Mouse (Mus musculus) left cerebral cortex, adult 2 months (tissue): ENCODE results near the gene Apol6. TPM values are rescaled to one million over a fixed set of nuclear protein-coding genes. Genes with fewer than 3 reads are reported as not detected.

Experiments used
- DNase-seq, 2 experiments: peaks; one replicate each; pipeline ENCODE4 v3.0.0; 2021 to 2022; ENCODE audit warnings: low spot score in 2 of 2, mixed read lengths in 1 of 2; ENCODE audit errors: extremely low spot score in 1 of 2
- H3K27ac ChIP-seq: fragments of 200-600 bp; 2 replicates; pipeline ENCODE4 v1.8.1; 2022
- H3K4me3 ChIP-seq: fragments of 200-600 bp; 2 replicates; pipeline ENCODE4 v1.8.1; 2022
- CTCF ChIP-seq: fragments of 200-600 bp; IDR thresholded peaks from 2 replicates; pipeline ENCODE4 v1.8.1; 2022; ENCODE audit warnings: antibody characterized with exemption, mild to moderate bottlenecking, moderate library complexity
- intact Hi-C: fragments of 180-260 bp; cut with DNase I; formaldehyde crosslinking; loops from one replicate; pipeline ENCODE4 v1.15.1; 2025
- long read RNA-seq, 2 experiments: library from polyadenylated mRNA; stranded (forward); transcript quantifications; one replicate each; pipeline ENCODE4 v2.0.0; 2021; ENCODE audit warnings: borderline mapping rate in 2 of 2
- total RNA-seq, 2 experiments: library from RNA; stranded (reverse); gene quantifications; 2 replicates each; pipeline ENCODE4 v1.2.3; 2021

Gene Apol6
- under 1 TPM in 1 of 2 experiments, not detected in 1; 0.19 TPM for total RNA-seq
- long read RNA-seq, experiment 1, result 0 reads
- long read RNA-seq, experiment 2, result 0 reads

DNA sequence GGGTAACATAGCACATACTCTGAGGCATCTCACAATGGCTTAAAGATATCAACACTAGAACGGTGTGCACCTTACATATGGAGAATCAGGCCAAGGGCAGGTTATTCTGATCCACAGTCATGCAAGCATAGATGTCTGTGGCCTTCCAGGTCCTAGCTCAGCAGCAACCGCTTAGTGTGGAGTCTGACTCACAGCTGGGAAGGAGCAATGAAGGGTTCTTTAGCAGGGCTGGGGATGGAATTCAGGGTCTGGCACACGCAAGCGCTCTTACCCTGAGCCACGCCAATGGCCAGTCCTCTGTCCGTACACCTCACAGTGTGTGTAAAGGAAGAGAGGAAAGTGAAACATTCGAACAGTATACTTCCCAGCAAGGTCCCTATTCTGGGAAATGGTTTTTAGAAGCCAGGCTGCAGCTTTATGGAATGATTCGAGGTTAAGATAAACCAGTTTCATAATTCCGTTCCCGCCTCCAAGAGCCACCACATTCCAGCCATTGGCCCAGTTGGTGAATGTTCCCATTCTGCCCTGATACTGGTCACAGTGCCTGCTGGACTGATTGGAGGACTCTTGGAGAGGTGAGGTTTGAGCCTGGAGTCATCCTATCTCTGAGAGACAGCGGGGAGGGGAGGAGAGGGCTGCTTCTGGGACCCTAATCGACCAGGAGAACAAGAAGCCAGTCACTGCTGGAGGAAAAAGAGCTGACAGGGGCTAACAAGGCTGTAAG, at the start of gene Apol6:
Gene Apol6 (plus strand): TSS at position 133 of the 724 bp plus-strand sequence.
- no peak for DNase-seq
- no peak for TF ChIP-seq CTCF
- intact Hi-C loops, result no loop called here
- Histone ChIP-seq H3K4me3 (no peak within 1 kb of the TSS), H3K27ac (no peak within 1 kb of the TSS)

DNA sequence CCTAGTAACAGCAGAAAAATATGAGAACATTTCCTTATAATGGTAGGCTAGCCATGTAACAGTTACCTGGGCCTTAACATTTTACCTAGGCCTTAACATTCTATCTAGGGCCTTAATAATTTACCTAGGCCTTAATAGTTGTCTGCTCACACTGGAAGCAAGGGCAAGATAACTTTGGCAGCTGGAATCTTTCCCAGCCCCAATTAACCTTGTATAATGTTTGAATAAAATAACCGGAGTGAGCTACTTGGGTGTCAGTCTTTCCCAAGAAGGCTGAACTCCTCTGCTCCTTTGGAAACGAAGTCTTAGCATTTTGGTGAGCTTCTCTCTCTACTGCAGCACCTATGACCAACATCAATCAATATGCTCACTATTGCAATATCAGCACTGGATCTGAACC, 46.5 kb upstream of the Apol6 start:
- intact Hi-C loops, result no loop called here
- no peak for TF ChIP-seq CTCF

GRCm38 (mm10) chr15:76998878-76999588, 45.5 kb upstream of the Apol6 start:
- peak; percentile 26 for TF ChIP-seq CTCF
- H3K4me3 ChIP-seq, result no peak overlapping the region
- intact Hi-C loops, result no loop called here
- DNase-seq, result peak; percentile 42
- no peak overlapping the region for H3K27ac ChIP-seq

More for the DNA sequence above, 46.5 kb upstream of the Apol6 start:
- Histone ChIP-seq H3K4me3 (no peak overlapping the region), H3K27ac (no peak overlapping the region)
- no peak for DNase-seq

DNA sequence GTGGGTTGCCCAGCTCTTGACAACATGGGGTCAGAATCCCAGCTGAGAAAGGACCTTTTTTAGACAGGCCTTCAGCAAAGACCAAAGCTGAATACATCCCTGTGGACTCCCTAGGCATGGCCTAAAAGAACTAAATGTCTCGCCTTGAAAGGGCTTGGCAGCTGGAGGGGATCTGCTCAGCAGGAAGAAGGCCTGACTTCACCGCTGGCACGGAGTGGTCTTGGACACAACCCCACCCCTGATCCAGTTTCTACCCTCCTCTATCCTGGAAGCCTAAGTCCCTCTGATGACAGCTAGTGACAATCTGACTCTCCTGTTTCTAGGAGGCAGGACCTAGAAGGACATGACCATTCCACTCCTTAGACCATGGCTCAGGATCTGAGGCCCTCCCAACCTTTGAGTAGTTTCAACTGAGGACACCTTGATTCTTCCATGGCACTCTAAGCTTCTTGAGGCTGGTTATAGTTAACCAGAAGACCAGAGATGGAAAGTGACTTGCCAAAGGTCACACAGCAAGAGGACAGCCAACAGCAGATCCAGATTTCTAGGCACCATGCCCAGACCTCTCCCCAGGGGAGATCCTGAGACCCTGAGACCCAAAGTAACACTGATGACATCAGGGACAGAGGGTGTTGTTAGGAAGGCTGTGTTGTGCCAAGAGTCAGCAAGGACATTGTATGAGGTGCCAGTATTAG, 41.2 kb upstream of the Apol6 start:
- DNase-seq, result no peak
- Histone ChIP-seq H3K27ac (no peak overlapping the region), H3K4me3 (no peak overlapping the region)
- intact Hi-C loops, result loop anchor here (5.0 kb wide), 2 partner anchors 46 to 256 kb away; no protein-coding TSS in a partner anchor
- TF ChIP-seq CTCF, result no peak

GRCm38 (mm10) chr15:77003868-77004215, 40.7 kb upstream of the Apol6 start:
- TF ChIP-seq CTCF, result peak; percentile 85
- peak; percentile 50 to 56 for DNase-seq
- no peak overlapping the region for H3K4me3 ChIP-seq
- H3K27ac ChIP-seq, result no peak overlapping the region
- intact Hi-C loops, result loop anchor here (5.0 kb wide), 2 partner anchors 47 to 257 kb away; no protein-coding TSS in a partner anchor

DNA sequence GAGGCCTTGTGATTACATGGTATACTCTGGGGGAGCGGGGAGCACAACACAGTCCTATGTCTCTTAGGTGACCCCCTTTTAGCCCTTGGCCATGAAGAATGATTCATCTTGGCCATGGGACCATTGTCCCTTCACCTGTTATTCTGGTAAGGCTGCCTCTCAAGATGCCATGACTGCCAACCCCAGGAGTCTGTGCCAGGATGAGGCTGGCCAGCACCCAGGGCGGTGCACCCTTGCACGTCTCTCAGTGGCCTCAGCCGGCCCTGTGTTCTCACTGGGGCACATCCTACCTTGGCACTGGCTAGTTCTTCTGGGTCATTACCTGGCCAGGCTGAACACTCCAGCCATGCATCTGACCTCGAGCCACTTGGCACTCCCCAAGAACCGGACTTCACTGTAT, 35.7 kb upstream of the Apol6 start:
- H3K4me3 ChIP-seq, result no peak overlapping the region
- no peak overlapping the region for H3K27ac ChIP-seq
- no peak for DNase-seq
- intact Hi-C loops, result loop anchor here (5.0 kb wide), 1 partner anchor 37 kb away; no protein-coding TSS in a partner anchor
- no peak for TF ChIP-seq CTCF

DNA sequence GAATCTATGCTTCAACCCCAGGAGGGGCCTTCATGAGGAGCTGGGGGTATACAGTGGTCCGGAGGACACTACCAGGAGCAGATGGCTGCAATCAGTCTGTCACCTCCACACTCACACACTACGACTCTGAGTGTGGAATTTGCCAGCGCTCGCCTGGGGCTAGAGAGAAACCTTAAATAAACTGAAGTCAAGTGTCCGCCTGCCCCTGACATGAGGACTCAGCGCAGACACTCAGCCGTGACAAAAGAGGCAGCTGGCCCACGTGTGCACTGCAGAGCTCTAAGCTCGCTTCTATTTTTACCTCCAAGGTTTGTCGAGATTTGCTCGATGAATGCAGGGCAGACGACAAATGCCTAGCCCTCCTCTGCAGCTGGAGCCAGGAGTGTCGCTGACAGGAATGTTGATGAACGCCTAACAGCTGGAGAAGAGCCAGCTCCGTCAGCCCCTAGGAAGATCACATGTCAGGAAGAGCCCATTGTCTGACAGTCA, 30.7 kb upstream of the Apol6 start:
- peak in 1 of 2 experiments; percentile 44 for DNase-seq
- intact Hi-C loops, result no loop called here
- Histone ChIP-seq H3K27ac (0 out of 2 replicates have a peak overlapping the region, but pooled peaks have one; percentile 32), H3K4me3 (peak overlapping the region; percentile 28; the same call in 1 of the 2 replicates)
- TF ChIP-seq CTCF, result no peak

- intact Hi-C loops, result no loop called here
- DNase-seq, result no peak
- TF ChIP-seq CTCF, result no peak
- Histone ChIP-seq H3K4me3 (no peak overlapping the region), H3K27ac (no peak overlapping the region)
Observed at GRCm38 (mm10) chr15:77014431-77014830, 30.1 kb upstream of the Apol6 start.

DNA sequence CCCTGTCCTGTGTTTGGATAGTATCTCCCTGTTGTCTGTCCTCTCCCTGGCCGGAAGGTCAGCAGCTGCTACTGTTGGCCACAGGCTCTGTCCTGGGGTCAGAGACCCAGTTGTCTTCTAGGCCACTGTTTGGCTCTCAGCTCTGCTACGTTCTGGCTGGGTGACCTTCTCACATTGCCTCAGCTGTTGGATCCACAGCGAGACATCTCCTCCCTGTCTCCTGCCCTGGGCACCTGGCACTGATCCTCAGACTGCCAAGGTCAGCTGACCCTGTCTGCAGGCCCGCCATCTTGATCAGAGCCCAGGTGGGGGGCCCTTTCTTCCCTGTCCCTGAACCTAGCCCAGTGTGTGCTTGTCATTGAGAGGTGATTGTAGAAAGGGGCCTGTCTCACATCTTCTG, 29.5 kb upstream of the Apol6 start:
- DNase-seq, result no peak
- H3K27ac ChIP-seq, result no peak overlapping the region

DNA sequence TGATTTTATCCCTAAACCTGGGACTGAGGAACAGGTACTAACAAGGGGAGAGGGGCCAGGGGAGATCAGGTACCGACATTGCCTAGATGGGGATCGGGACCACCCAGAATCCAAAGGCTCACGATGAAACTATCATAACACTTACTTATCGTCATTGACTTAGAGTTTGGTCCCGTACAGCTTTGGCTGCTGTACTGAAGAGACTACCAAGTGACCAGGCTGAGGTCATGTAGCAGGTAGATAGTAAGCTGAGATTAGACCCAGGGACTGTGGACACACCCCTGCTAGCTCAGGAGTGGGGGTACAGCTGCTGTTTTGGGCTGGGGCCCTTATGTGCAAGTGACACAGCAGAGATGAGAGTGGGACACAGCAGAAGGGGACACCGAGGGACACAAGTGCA, 28.0 kb upstream of the Apol6 start:
- intact Hi-C loops, result loop anchor here (5.0 kb wide), 1 partner anchor 351 kb away; no protein-coding TSS in a partner anchor
- Histone ChIP-seq H3K4me3 (no peak overlapping the region), H3K27ac (no peak overlapping the region)
- no peak for TF ChIP-seq CTCF
- DNase-seq, result no peak

More for the DNA sequence above, 29.5 kb upstream of the Apol6 start:
- no peak overlapping the region for H3K4me3 ChIP-seq
- intact Hi-C loops, result loop anchor here (5.0 kb wide), 1 partner anchor 352 kb away; no protein-coding TSS in a partner anchor
- no peak for TF ChIP-seq CTCF

GRCm38 (mm10) chr15:77017897-77018296, 26.6 kb upstream of the Apol6 start:
- no peak for DNase-seq
- intact Hi-C loops, result loop anchor here (5.0 kb wide), 1 partner anchor 349 kb away; no protein-coding TSS in a partner anchor
- no peak for TF ChIP-seq CTCF
- H3K27ac ChIP-seq, result no peak overlapping the region
- no peak overlapping the region for H3K4me3 ChIP-seq
